Mouse (Mus musculus) lung, adult 2 months (tissue): Measurements from ENCODE around the gene Gstm5.

Experiments used
- CTCF ChIP-seq: fragments of 200-500 bp; IDR thresholded peaks from 2 replicates; pipeline ENCODE4 v1.5.1; 2011; ENCODE audit warnings: mild to moderate bottlenecking, low read length, control low read depth; ENCODE audit not compliant: insufficient read depth
- POLR2A ChIP-seq: fragments of 200-500 bp; IDR thresholded peaks from 2 replicates; pipeline ENCODE4 v1.6.1; 2011; ENCODE audit warnings: low read depth, mild to moderate bottlenecking, control low read depth, low read length, borderline replicate concordance; ENCODE audit errors: extremely low read depth

- TF ChIP-seq CTCF, result no peak
- TF ChIP-seq POLR2A, result peak; percentile 5; the same call in 1 of the 2 replicates
These were observed 36.0 kb downstream of the Gstm5 start, which contains the start of gene Gstm7 for GRCm38 (mm10) chr3:107931670-107932069.
